Mouse (Mus musculus) C2C12 (cell line): Measurements from ENCODE around the gene Bloc1s1.

Experiments used
- CTCF ChIP-seq: IDR thresholded peaks from one replicate; pipeline ENCODE4 v1.5.1; 2011; ENCODE audit not compliant: control insufficient read depth, insufficient read depth, insufficient read length
- MAX ChIP-seq: IDR thresholded peaks from one replicate; pipeline ENCODE4 v1.6.1; 2011; ENCODE audit warnings: mild to moderate bottlenecking, control low read depth
- MYOG ChIP-seq: IDR thresholded peaks from one replicate; pipeline ENCODE4 v1.6.1; 2011; ENCODE audit not compliant: control insufficient read depth, insufficient read length; ENCODE audit errors: extremely low read depth
- USF1 ChIP-seq: IDR thresholded peaks from one replicate; pipeline ENCODE4 v1.6.1; 2011; ENCODE audit warnings: low read depth, mild to moderate bottlenecking, control low read depth, moderate library complexity

- TF ChIP-seq CTCF, result no peak
- no peak for TF ChIP-seq USF1
- TF ChIP-seq MYOG, result no peak
- no peak for TF ChIP-seq MAX
These were observed 26.5 kb upstream of the Bloc1s1 start for GRCm38 (mm10) chr10:128950208-128950887.
